In the genomic region with DNA sequence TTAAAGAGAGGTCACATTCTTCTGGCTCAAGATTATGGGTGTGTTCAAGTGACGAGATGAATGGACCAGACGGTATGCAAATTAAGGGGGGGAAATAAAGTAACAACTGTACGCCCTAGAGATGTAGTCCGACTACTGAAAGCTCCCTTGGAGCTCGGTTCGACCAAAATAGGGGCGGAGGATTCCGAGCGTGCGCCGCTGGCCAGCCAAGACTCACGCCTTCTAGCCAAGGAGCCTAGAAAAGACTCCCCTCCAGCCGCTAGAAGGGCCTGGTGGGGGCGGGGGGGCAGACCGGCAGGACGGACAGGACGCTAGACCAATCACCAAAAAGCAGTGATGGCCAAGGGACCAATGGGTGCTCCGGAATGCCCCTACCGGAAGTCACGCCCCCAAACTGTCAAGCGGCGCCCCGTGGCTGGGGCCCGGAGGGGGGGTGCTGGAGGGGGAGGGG, we compare ENCODE assay signal across 8 mouse cellular contexts. TPM values are rescaled to one million over a fixed set of nuclear protein-coding genes. Genes with fewer than 3 reads are reported as not detected.
DNase-seq lines count a peak whose midpoint lies in the region; ATAC-seq and TF ChIP-seq lines count a peak whose summit lies in the region.

Gene Nt5m (plus strand): TSS at position 440 of the 451 bp plus-strand sequence.

- peak; percentile 97 for DNase-seq in kidney, postnatal 10 days
- DNase-seq in liver, embryonic 11.5 days (ENCODE audit: low spot score) = peak; percentile 95
- DNase-seq in splenic B cell, adult 2 months (ENCODE audit: low read depth, low spot score) = peak; percentile 96

- peak within 1 kb of the TSS; percentile 97 for H3K27ac ChIP-seq in brown adipose tissue, adult 24 weeks (replicated peaks; ENCODE audit: low read depth, low read length)
- peak within 1 kb of the TSS; percentile 98 for H3K27ac ChIP-seq in heart, embryonic 13.5 days (replicated peaks)
- H3K27ac ChIP-seq in liver, embryonic 11.5 days (ENCODE audit: low read depth, low read length) = peak within 1 kb of the TSS; percentile 93

- H3K4me2 ChIP-seq in heart, embryonic 13.5 days = peak within 1 kb of the TSS; percentile 83
- H3K4me2 ChIP-seq in liver, embryonic 11.5 days = peak within 1 kb of the TSS; percentile 82
- peak within 1 kb of the TSS; percentile 100 for H3K4me2 ChIP-seq in myocyte (ENCODE audit: low read depth)

- H3K4me3 ChIP-seq in brown adipose tissue, adult 24 weeks (ENCODE audit: insufficient read depth, low read depth, low read length) = peak within 1 kb of the TSS; percentile 84
- H3K4me3 ChIP-seq in heart, embryonic 13.5 days = peak within 1 kb of the TSS; percentile 95
- H3K4me3 ChIP-seq in liver, embryonic 11.5 days (ENCODE audit: low read depth, low read length) = peak within 1 kb of the TSS; percentile 83
- H3K4me3 ChIP-seq in myocyte = peak within 1 kb of the TSS; percentile 90

- peaks cover 36% of the 10 kb centered on the region for H3K79me2 ChIP-seq in myocyte (ENCODE audit: control insufficient read depth, insufficient read depth)

- H3K27me3 ChIP-seq in heart, embryonic 13.5 days (replicated peaks) = no peaks in the 10 kb centered on the region
- H3K27me3 ChIP-seq in liver, embryonic 11.5 days (replicated peaks; ENCODE audit: control insufficient read depth, insufficient read depth, low read length) = no peaks in the 10 kb centered on the region
- no peaks in the 10 kb centered on the region for H3K27me3 ChIP-seq in myocyte (ENCODE audit: control insufficient read depth, insufficient read depth, insufficient read length)
- H3K27me3 ChIP-seq in splenic B cell, adult 2 months (ENCODE audit: control insufficient read depth, insufficient read depth, low read length, poor library complexity, severe bottlenecking) = no peaks in the 10 kb centered on the region

- no peak for TF ChIP-seq POLR2A in myocyte (IDR thresholded peaks at IDR 0.05; ENCODE audit: insufficient read length, low read depth)

- peak within 1 kb of the TSS; percentile 96 for H3K9ac ChIP-seq in heart, embryonic 13.5 days
- H3K9ac ChIP-seq in liver, embryonic 11.5 days (ENCODE audit: low read depth, low read length) = peak within 1 kb of the TSS; percentile 92

- H3K4me1 ChIP-seq in brown adipose tissue, adult 24 weeks (ENCODE audit: control insufficient read depth, insufficient read depth, insufficient read length, low read length) = no peaks in the 10 kb centered on the region
- peaks cover 23% of the 10 kb centered on the region for H3K4me1 ChIP-seq in heart, embryonic 13.5 days
- peaks cover 16% of the 10 kb centered on the region for H3K4me1 ChIP-seq in liver, embryonic 11.5 days (replicated peaks; ENCODE audit: control insufficient read depth, insufficient read depth, low read length)

- H3K36me3 ChIP-seq in heart, embryonic 13.5 days = peaks cover 35% of the 10 kb centered on the region
- peaks cover 6% of the 10 kb centered on the region; the same call in 1 of the 2 replicates for H3K36me3 ChIP-seq in liver, embryonic 11.5 days (ENCODE audit: control insufficient read depth, insufficient read depth, low read length)
- H3K36me3 ChIP-seq in myocyte (ENCODE audit: control insufficient read depth, insufficient read depth) = peaks cover 14% of the 10 kb centered on the region
- H3K36me3 ChIP-seq in splenic B cell, adult 2 months (ENCODE audit: control insufficient read depth, insufficient read depth, low read length, poor library complexity, severe bottlenecking) = 0 out of 2 replicates have a peak, but pooled peaks cover 5% of the 10 kb centered on the region

- H3K9me3 ChIP-seq in heart, embryonic 13.5 days = no peaks in the 10 kb centered on the region
- no peaks in the 10 kb centered on the region for H3K9me3 ChIP-seq in liver, embryonic 11.5 days (ENCODE audit: control insufficient read depth, low read length)

- WGBS in heart, embryonic 13.5 days = 0% methylated on average over 24 of the region's 24 CpGs
- 0% methylated on average over 24 of the region's 24 CpGs for WGBS in liver, embryonic 11.5 days

- peak; percentile 83 for ATAC-seq in CD4-positive, CD25-positive, alpha-beta regulatory T cell, adult 4 months
- peak; percentile 92 for ATAC-seq in erythroid progenitor cell, adult 5-6 weeks (replicated peaks; ENCODE audit: low FRiP score, poor library complexity, severe bottlenecking)
- ATAC-seq in heart, embryonic 13.5 days (ENCODE audit: extremely low read depth, insufficient number of reproducible peaks, low FRiP score, low TSS enrichment) = peak; percentile 96
- peak; percentile 94 for ATAC-seq in liver, embryonic 11.5 days (replicated peaks; ENCODE audit: low FRiP score)

- H3ac ChIP-seq in myocyte (ENCODE audit: control insufficient read depth, insufficient read length) = peak within 1 kb of the TSS; percentile 62

TF ChIP-seq in myocyte, 11 proteins besides CTCF, POLR2A, EP300 and RAD21:
- TF ChIP-seq TCF12 (IDR thresholded peaks at IDR 0.05; ENCODE audit: insufficient read depth, poor library complexity, severe bottlenecking) = no peak
- TF ChIP-seq E2F4 (IDR thresholded peaks at IDR 0.05; ENCODE audit: insufficient read depth) = no peak
- no peak for TF ChIP-seq MYOD1 (IDR thresholded peaks at IDR 0.05; ENCODE audit: control insufficient read depth in 1 of 3, insufficient read length in 2 of 3, low read depth in 2 of 3)
- TF ChIP-seq TCF3 (IDR thresholded peaks at IDR 0.05; ENCODE audit: insufficient read length, low read depth) = no peak
- TF ChIP-seq REST (IDR thresholded peaks at IDR 0.05; ENCODE audit: insufficient read depth, insufficient read length) = no peak
- TF ChIP-seq USF1 (IDR thresholded peaks at IDR 0.05; ENCODE audit: low read depth) = no peak
- no peak for TF ChIP-seq MAX (IDR thresholded peaks at IDR 0.05; ENCODE audit: low read depth)
- no peak for TF ChIP-seq MYOG (IDR thresholded peaks at IDR 0.05; ENCODE audit: control insufficient read depth in 1 of 3, insufficient read depth in 1 of 3, insufficient read length in 2 of 3, low read depth in 2 of 3)

RNA-seq across cellular contexts. Expression of gene Nt5m, which starts in this region (rescaled TPM):
- polyA plus RNA-seq in CD4-positive, CD25-positive, alpha-beta regulatory T cell, adult 4 months (2017; shearing (Covaris generic)) = 1 to 10 TPM; 7.3 to 7.8 TPM
- polyA plus RNA-seq in brown adipose tissue, adult 24 weeks (2012; ENCODE audit: insufficient read depth, insufficient read length, missing spikeins) = 32.1 and 33.2 TPM in 2 replicates
- 2.9 and 7.9 TPM in 2 replicates for total RNA-seq in erythroid progenitor cell, adult 5-6 weeks (2015; ENCODE audit: low replicate concordance)
- 2.1 and 2.5 TPM in 2 replicates for total RNA-seq in erythroid progenitor cell, adult 5-6 weeks (2017; ENCODE audit: low replicate concordance)
- polyA plus RNA-seq in heart, embryonic 13.5 days (2015; fragmentation: Nextera tagmentation; extraction: Ambion mirVana) = 36.3 and 36.5 TPM in 2 replicates
- 26.1 and 26.2 TPM in 2 replicates for polyA plus RNA-seq in liver, embryonic 11.5 days (2014; fragmentation: Nextera tagmentation; extraction: Ambion mirVana)
- polyA plus RNA-seq in myocyte (2012; fragmentation: generic; extraction: Trizol) = 30.8 TPM

Comparison
In these comparisons a context has a peak if more than half of its experiments do, and no peak if none do; other contexts are left out.
1. Peak in every context shown above with its lines: DNase-seq, ATAC-seq, H3K4me3 ChIP-seq and H3K27ac ChIP-seq.